Mouse (Mus musculus): ENCODE measurements around the gene Aqp1.

Aqp1 gene

GRCm38 (mm10) chr6:55357636-55358031 lies 21.4 kb downstream of the Aqp1 start:
- DNase-seq, result peak; percentile 34

DNA sequence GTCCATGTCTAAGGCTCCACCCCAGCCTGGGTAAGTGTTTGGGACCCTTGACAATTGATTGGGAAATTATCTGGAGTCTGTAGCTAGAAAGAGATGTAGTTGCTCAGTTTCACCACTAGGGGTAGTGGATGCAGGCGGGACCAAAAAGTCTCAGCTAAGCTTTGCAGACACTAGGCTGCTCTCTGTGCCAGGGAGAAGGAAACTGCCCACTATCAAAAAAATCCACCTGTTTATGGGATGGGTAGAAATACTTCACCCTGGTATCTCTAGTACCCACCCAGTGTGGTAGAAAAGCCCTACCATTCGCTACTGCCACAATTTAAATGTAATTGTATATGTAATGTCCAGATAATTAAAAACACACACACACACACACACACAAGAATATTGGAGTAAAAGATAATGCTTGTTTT lies 22.5 kb downstream of the Aqp1 start:
- peak; percentile 37 for DNase-seq

DNA sequence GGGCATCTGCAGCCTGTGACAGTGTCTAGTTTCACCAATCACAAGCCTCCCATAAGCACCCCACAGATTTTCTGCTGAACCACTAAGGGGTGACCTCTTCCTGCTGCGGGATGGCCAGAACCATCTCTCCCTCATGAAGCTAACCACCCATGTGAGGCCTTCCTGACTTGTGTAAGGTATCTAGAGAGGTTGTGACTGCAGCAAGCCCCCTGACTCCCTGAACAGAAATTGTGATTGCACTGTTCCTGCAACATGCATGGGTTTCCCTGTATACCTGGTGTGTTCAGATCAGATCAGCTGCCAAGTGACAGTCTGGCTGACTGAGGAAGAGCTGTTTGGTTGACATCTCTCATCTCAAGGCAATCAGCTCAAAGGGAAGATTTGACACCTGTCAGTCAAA lies 26.4 kb downstream of the Aqp1 start:
- no peak for DNase-seq

GRCm38 (mm10) chr6:55367126-55367525 lies 30.9 kb downstream of the Aqp1 start:
- no peak for DNase-seq

- DNase-seq, result no peak
Observed at GRCm38 (mm10) chr6:55370831-55371230, 34.6 kb downstream of the Aqp1 start.

DNA sequence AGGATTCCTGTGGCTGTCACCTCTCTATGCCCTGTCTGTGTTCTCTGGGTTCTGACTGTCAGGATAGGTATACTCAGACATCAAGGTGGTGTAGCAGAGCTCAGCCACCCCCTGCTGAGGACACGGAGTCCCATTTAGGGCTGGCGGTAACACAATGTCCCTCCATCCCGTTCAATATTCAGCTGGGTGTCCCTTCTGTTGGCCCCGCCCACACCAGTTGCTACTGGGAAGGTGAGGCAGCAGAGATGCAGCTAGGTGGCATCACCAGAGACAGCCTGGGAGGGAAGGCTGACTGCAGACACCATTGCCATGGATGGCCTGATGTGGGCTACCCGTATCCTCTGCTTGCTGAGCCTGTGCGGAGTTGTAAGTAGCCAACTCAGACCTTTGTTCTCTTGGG lies 39.8 kb downstream of the Aqp1 start, which contains the start of gene Ghrhr:
Ghrhr (plus strand) TSS at position 220 of the 400 bp plus-strand sequence.
- no peak for DNase-seq

GRCm38 (mm10) chr6:55376511-55376910 lies 40.3 kb downstream of the Aqp1 start:
- no peak for DNase-seq

- no peak for DNase-seq
Observed at GRCm38 (mm10) chr6:55377461-55377860, 41.2 kb downstream of the Aqp1 start.

GRCm38 (mm10) chr6:55379641-55380335 lies 43.6 kb downstream of the Aqp1 start:
- peak; percentile 56 for DNase-seq

DNA sequence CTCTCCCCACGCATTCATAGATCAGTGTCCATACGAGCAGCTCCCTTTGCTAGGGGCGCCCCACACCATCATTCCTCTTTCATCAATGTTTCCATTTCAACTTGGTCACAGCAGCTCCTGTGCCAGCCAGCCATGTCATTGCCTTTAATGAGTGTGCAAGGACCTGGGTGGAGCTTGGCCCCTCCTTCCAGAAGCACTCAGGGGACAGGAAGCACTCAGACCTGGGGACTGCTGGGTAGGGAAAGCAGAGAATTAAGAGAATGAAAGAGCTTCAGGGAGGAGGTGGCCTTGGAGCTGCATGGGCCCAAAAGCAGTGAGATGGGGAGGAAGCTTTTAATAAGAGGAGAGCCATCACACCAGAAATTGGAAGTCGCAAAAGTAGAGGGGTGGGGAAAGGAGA lies 45.7 kb downstream of the Aqp1 start:
- peak; percentile 52 for DNase-seq

- DNase-seq, result peak; percentile 81
Observed at GRCm38 (mm10) chr6:55383897-55384296, 47.7 kb downstream of the Aqp1 start.

DNA sequence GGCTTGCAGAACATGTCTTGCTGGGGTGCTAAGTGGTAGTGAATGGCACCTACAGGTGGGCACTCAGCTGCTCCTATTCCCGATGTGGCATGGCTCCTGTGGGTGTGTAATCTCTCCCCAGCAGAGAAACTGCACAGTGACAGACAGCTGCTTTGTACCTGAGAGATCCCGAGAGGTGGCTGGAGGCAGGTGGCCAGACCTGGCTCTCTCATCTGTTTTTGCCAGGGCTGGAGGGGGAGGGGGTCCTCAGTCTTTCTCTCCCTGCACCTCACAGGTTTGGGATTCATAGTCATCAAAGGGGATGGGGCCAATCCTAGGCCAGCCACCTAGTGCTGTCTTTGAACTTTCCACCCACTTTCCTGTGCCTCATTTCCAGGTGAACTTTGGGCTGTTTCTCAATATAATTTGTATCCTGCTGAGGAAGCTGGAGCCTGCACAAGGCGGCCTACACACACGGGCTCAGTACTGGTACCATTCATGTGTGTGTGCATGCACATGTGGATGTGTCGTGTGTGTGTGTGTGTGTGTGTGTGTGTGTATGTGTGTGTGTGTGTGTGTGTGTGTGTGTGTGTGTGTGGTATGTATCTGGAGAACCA lies 48.2 kb downstream of the Aqp1 start:
- no peak for DNase-seq

GRCm38 (mm10) chr6:55388546-55389169 lies 52.4 kb downstream of the Aqp1 start:
- DNase-seq, result no peak

- no peak for DNase-seq
Observed at GRCm38 (mm10) chr6:55389321-55389720, 53.1 kb downstream of the Aqp1 start.

- no peak for DNase-seq
Observed at GRCm38 (mm10) chr6:55391814-55392213, 55.6 kb downstream of the Aqp1 start.

- peak; percentile 84 for DNase-seq
Observed at GRCm38 (mm10) chr6:55392453-55392852, 56.2 kb downstream of the Aqp1 start.

DNA sequence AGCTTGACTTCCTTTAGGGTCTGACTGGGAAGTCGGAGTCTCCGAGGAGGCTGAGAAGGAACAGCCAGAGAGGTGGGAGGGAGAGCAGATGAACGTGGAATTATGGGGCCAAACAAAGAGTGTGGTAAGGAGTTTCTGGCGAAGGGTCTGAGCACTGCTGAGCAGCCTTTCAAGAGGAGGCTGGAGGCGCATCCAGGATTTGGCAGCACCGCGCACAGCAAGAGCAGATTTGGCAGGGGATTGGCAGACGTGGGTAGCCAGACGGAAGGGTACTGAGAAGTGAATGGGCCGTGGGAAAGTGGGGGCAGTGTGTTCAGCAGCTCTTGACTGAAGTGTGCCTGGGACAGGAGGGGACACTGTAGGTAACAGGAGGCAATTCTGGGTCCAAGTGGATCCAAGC lies 58.6 kb downstream of the Aqp1 start:
- no peak for DNase-seq

DNA sequence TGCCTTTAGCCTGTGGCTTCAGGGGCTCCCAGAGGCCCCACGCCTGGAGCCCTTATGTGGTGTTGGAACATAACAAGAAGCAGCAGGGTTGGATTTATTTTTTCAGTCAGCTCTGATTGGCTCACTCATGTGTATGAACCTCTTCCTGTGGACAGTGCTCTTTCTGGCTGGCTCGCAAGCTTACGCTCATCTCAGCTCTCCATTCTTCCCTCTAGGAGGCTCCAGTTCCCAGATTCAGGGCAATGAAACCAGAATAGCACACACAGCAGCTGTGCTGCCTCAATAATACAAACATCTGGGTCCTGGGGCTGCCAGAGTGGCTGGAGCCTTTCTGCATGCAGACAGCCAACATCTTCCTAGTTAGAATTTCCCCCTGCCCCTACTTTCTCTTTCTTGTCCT lies 59.9 kb downstream of the Aqp1 start:
- DNase-seq, result peak; percentile 66

- DNase-seq, result peak; percentile 46
Observed at GRCm38 (mm10) chr6:55396622-55397041, 60.4 kb downstream of the Aqp1 start.
